Mouse (Mus musculus): Measurements from ENCODE around the gene Olfml1.

- TF ChIP-seq CTCF (IDR thresholded peaks at IDR 0.05) (no peak), EP300 (IDR thresholded peaks at IDR 0.05) (no peak)
These were observed 27.2 kb upstream of the Olfml1 start for GRCm38 (mm10) chr7:107540034-107540433.
